Mouse (Mus musculus): Measurements from ENCODE around the gene Wipi2.

Gene Wipi2

DNA sequence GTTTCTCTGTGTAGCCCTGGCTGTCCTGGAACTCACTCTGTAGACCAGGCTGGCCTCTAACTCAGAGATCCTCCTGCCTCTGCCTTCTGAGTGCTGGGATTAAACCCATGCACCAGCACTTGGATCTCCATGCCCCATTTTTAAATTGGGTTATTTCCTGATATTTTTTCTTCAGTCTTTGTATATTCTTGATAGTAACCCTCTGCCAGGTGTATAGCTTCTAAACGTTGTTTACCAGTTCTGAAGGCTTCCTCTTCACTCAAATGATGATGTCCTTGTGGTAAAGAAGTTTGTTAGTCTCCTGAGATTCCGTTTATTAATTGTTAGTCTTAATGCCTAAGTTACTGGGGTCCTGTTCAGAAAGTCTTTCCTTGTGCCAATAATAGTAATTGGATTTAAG lies at the start of gene Wipi2:
Wipi2 (plus strand) TSS at position 301 of the 400 bp plus-strand sequence.
- DNase-seq = no peak

DNA sequence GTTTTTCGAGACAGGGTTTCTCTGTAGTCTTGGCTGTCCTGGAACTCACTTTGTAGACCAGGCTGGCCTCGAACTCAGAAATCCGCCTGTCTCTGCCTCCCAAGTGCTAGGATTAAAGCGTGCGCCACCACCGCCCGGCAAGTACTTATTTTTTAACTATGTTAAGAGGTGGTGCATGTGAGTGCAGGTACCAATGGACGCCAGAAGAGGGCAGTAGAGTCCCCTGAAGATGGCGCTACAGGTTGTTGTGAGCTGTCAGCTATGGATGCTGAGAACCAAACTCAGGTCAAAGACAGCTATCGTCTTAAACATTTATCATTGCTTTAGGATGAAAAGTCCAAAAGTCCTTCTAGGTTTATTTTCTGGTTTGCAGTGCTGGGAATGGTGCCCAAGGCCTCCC lies 49.3 kb upstream of the Wipi2 start:
- no peak for DNase-seq

DNA sequence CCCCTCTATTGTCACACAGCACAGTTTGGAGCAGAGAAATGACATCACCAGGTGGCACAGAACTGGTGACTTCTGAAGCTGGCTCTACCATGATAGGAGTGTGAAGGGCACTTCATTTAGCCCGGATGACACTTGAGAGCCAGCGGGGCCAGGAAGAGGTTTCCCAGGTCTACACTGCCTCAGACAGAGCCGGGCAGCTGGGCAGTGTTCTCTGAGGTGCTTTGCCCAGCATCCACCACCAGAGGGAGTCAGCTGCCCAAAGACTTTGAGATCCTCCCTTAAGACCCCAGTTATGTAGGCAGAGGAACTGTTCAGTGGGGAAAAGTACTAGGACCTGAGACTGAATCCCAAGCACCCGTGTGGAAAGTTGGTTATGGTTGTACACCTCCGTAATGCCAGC lies 46.0 kb upstream of the Wipi2 start:
- DNase-seq = peak; percentile 53

- no peak for DNase-seq
These were observed 43.8 kb upstream of the Wipi2 start for GRCm38 (mm10) chr5:142583616-142584126.

DNA sequence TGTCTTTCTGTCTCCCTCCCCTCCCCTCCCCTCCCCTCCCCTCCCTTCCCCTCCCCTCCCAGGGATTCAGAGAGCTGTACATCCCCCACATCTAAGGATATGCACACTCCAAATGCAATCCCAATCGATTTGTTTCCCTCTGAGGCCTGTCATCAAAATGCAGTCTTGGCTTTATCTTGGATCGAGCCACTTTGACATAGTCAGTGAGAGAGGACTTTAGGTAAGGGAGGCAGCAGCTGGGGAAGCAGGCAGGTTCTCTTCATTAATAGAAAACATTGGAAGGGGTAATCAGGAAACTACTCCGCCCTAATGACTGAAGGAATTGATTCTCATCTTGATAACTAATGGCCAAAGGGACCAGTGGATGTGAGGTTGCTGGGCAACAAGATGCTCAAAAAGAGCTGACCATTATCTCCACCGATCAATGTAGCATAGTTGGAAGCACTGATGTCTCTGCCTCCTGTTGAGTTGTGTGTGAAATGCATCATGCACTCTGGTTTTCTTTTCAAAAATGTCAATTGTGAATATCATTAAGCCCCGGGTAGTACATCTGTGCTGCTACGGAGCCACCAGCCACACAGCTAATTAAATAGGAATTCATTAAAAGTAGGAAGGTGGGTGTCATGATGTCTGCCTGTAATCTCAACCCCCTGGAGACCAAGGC lies 36.4 kb upstream of the Wipi2 start:
- no peak for DNase-seq

GRCm38 (mm10) chr5:142595698-142596097 lies 31.8 kb upstream of the Wipi2 start:
- peak; percentile 38 for DNase-seq

DNA sequence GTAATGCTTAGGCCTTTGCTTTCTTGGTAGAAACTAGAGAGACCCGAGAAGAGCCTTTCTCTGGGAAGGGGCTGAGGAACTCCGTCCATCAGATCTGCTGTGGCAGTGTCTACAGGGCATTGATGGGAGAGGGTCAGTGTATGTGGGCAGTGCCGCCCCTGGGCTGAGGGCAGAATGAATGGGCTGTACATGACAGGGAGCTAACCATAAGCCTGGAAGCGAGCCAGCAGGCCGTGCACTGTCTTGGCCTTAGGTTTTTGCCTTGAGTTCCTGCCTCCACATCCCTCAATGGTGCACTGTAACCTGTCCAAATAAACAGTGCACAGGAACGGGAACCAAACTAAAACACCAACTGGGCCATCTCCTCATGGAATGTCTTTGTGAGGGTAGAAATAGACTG lies 30.8 kb upstream of the Wipi2 start:
- no peak for DNase-seq

DNA sequence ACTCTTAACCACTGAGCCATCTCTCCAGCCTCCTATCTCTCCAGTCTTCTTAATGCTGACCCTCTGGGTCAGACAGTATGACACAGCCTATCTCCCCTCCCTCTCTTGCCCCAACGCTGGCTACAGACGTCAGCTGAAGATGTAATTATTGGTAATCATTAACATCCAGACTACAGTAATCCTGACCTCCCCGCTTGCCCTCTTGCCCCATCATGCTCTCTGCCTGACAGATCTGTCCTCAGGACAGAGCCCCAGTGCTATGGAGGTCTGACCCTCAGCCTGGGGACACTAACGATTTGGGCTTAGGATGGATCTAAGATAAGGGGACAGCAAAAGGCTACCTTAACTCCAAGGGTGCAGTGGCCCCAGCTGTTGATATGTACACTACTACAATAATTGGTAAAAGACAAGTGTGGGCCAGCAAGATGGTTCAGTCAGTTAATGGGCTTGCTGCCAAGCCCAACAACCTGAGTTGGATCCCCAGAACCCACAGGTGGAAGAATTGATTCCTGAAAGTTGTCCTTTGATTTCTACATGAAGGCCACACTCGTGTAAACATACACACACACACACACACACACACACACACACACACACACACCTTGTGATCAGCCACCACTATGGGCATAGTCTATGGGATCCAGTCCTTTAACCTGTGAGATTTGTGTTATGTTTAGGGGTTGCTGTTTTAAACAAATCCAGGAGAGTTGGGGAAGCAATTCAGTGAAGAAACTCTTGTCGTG lies 29.7 kb upstream of the Wipi2 start:
- no peak for DNase-seq

DNA sequence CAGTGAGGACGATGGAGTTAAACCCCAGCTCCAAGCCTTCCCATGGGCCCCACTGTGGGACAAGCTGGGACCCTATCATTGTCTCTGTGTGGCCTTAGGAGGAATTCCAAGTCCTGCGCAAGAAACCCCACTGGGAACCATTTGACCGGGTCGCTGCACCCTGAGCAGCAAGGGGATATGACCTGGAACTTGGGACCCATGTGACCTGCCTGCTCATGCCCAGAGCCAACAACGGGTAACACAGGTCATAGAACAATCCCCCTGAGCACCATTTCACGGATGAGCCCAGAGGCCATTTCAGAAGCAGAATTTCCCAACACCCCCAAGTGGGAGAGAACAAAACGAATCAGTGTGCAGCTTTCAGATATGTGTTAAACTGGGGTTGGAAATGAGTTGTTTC lies 23.1 kb upstream of the Wipi2 start:
- DNase-seq = no peak

GRCm38 (mm10) chr5:142605288-142605687 lies 22.2 kb upstream of the Wipi2 start:
- DNase-seq = no peak

- peak; percentile 54 for DNase-seq
These were observed 19.1 kb upstream of the Wipi2 start, which contains the start of gene Mmd2 for GRCm38 (mm10) chr5:142608259-142608988. Gene Mmd2, minus strand, starts transcription at chr5:142608800.

- DNase-seq = no peak
These were observed 18.5 kb upstream of the Wipi2 start for GRCm38 (mm10) chr5:142608989-142609325.

DNA sequence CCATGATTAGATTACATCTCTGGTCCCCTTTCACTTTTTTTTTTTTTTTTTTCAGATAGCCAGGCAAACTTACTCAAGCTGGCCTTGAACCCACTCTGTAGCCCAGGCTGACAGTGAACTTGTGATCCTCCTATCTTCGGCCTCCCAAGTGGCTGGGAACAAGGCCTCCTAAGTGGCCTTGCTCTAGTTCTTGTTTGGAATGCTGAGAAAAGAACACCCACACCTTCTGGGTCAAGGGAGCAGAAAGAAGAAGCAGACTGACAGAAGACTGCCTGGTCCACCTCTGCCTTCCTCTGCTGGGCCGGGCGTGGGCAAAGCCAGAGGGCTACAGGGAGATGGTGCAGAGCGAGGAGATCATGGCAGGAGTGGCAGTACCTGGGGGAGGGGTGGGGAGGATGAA lies 17.1 kb upstream of the Wipi2 start:
- DNase-seq = no peak

DNA sequence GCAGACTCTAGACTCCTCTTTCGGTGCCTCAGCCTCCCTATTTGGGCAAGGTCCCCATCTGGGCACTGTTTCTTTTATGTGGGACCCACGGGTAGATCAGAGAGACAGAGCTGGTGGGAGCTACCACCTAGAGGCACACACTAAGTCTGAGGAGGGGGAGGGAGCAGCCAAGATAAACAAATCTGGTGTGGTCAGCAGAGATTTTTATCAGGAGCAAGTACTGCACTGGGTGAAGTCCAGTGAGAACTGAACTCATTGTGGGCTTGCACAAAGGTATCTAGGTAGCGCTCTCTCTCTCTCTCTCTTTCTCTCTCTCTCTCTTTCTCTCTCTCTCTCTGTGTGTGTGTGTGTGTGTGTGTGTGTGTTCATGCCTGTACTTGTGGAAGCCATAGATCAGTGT lies 13.0 kb upstream of the Wipi2 start:
- DNase-seq = no peak

GRCm38 (mm10) chr5:142615638-142616037 lies 11.9 kb upstream of the Wipi2 start:
- no peak for DNase-seq

GRCm38 (mm10) chr5:142616326-142616725 lies 11.2 kb upstream of the Wipi2 start:
- DNase-seq = no peak

DNA sequence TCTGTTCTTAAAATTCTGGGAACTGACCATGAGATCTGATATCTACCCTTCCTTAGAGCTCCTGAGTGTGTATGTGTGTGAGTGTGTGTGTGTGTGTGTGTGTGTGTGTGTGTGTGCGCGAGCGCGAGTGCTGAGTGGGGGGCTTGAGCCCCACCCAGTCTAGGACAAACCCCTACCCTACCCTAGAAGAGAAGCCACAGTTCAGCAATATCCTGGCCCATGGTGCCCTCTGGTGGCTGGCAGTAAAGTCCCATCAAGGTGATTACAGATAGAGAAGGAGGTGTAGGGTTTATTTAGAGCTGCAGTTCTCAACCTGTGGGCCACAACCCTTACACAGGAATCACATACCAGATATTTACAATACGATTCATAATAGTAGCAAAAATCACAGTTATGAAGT lies 7.6 kb upstream of the Wipi2 start:
- DNase-seq = peak; percentile 55

DNA sequence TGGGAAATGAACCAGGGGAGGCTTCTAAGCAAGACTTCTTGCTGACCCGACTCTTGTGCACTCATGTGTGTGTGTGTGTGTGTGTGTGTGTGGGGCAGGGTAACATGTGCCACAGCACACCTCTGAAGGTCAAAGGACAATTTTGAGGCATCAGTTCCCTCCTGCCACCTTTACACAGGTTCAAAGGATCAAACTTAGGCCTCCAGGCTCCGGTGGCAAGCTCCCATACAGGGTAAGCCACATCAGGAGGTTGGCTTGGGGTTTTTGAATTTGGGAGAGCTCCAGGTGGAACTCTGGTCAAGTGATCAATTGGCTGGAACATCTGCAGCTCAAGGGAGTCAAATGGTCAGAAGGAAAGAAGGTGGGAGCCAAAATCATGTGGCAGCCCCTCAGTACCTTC lies 6.1 kb upstream of the Wipi2 start:
- no peak for DNase-seq

DNA sequence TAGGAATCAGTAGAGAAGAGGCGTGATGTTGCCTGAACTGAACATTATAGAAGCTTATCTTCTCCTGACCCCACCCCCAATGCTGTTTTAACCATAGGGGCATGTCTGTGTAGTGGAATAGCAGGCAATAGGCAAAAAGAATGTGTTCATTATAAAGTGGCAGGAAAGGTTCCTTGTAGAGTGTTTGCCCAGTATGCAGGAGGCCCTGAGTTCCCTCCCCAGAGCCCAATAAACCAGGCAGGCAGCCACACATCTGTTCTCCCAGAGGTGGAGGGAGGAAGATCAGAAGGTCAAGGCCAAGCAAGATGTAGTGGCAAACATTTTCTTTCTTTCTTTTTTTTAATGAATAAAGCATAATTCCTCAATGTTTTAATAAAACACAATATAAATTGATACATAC lies 5.4 kb upstream of the Wipi2 start:
- DNase-seq = no peak

DNA sequence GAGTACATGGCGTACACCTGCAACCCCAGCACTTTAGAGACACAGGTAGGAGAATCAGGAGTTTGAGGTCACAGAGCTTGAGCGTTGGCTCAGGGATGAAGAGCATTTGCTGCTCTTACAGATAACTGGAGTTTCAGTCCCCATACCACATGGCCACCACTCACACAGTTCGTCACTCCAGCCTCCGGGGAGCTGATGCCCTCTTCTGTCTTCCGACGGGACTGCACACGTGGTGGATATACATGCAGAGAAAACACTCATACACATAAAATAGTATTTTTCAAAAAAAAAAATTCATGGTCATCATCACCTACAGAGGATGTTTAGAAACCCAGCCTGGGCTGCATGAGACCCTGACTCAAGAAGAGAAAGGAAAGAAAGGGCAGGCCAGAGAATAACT lies 4.4 kb upstream of the Wipi2 start:
- DNase-seq = no peak

GRCm38 (mm10) chr5:142628726-142629662 lies 1.5 kb downstream of the Wipi2 start:
- DNase-seq = peak; percentile 97

DNA sequence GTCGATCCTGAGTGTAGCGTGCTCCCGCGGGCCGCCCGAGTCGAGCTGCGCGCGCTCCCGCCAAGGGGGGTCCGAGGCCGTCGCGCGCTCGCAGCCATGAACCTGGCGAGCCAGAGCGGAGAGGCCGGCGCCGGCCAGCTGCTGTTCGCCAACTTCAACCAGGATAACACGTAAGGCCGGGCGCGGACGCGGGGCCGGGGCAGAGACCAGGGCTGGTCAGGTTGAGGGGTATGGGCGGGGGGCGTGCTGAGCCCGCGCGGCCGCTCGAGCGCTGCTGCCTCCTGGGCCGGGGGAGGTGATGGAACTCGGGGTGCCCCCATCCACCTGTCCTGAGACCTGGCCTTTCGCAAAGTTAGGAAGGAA lies 2.1 kb downstream of the Wipi2 start:
- no peak for DNase-seq

GRCm38 (mm10) chr5:142630224-142630623 lies 2.7 kb downstream of the Wipi2 start:
- no peak for DNase-seq
